Mouse (Mus musculus) granulocyte monocyte progenitor cell, adult 5-6 weeks (primary cell): ENCODE measurements around the gene Tnfrsf1a. TPM values are rescaled to one million over a fixed set of nuclear protein-coding genes. Genes with fewer than 3 reads are reported as not detected.
A peak's percentile ranks its signal among the peaks of the same experiment; 100 is the strongest.
"Not testable (repeated sequence)": the region's sequence is repeated elsewhere in the genome, so short reads cannot be mapped to it uniquely, and the experiment has no call there.

Experiments used
- ATAC-seq: replicated peaks from 2 replicates; pipeline ENCODE4 v1.8.0; 2016; ENCODE audit warnings: mild to moderate bottlenecking, moderate TSS enrichment, inconsistent platforms; ENCODE audit not compliant: poor library complexity, severe bottlenecking
- total RNA-seq, 2 experiments: library from RNA; stranded (forward) in 1 of 2; stranded (reverse) in 1 of 2; fragments of 200-712, 200-1000 nt in 1 of 2; fragments of >200 nt in 1 of 2; fragmentation: Nextera tagmentation in 1 of 2; gene quantifications; 2 replicates each; pipeline ENCODE4 v1.2.3; 2014 to 2017

The Tnfrsf1a gene
- total RNA-seq (2014; fragmentation: Nextera tagmentation) (89.1 and 104 TPM in 2 replicates), total RNA-seq (2017) (54.4 and 88.8 TPM in 2 replicates)

DNA sequence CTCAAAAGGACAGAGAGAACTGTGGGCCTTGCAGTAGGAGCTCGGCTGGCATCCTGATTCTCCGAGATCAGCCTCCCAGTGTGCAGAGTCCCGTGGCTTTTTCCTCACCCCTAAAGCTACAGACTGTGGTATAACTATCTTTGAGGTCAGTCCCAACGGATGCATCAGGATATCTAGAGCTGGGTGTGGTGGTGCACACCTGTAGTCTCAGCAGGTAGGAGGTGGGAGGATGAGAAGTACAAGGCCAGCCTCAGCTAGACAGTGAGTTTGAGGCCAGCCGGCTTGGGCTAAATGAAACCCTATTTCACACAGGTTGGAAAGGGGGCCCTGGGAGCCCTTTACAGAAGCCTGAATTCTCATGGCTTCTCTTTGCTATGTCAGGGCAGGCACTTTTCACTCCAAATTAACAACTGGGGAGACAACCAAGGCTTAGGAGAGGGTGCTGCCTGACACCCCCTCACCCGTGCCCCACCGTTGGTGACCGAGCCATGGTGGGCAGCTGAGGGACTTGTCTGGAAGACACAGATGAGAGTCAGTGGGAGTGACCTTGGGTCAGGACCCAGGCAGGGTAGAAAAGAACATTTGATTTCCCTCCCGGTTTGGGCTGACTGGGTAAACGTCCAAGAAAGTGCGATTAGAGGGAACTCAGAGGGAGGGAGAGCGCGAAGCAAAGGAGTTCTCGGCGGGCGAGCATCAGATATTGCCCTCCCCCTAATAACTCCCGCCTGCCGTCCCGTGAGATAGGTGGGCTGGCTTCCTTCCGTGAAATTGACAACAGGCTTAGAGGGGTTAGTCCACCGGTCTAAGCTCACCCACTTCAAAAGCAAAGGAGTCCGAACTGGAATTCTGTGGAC, at the start of gene Tnfrsf1a:
TSS of gene Tnfrsf1a (plus strand) at position 642 of the 854 bp plus-strand sequence.
- ATAC-seq: peak; percentile 8; the same call in 1 of the 2 replicates

DNA sequence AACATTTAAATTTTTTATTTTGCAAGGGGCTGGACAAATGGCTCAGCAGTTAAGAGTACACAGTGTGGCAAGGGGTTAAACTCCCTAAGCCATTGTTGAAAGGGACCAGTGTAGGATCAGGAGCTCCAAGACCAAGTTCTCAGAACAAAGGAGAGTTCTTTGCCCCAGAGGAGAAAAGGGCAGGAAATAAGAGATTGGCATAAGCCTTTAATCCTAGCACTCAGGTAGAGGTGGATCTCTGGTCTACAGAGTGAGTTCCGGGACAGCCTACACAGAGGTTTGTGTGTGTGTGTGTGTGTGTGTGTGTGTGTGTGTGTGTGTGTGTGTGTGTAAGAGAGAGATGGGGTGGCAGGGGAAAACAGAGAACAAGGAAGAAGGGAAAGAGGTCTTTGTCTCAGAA, 48.2 kb upstream of the Tnfrsf1a start:
- ATAC-seq: no peak

DNA sequence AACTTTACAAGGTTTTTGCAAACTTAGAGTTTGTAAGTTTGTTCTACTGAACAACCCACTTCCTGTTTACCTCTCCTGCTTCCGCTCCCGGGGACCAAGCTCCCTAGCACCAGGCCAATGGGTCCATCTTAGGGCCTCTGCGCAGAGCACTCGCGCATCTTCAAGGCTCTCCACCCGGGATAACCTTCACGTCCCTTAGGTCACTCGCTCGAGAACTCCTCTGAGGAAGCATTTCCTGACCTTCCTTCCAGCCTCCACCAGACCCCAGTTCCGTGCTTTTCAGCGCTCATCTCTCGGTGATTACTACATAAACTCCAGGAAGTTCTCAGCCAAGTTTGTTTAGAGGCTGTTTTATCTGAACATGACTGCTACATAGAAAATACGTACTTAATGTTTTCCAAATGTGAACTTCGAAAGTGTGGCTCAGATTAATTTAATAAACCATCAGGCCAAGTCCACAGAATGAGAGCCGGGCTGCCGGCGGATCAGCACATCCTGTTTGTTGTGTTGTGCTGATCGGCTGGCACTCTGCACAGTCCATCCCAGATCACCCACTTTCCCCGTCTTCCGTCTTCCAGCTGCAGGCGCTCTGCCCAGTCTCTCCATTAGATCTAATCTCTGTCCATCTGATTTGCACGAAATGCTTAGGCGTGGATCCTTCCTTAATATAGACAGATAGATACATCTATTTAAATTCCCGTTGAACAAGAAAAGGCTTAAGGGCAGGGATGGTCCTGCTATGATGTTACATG, 46.8 kb upstream of the Tnfrsf1a start:
- ATAC-seq: peak; percentile 50; the same call in 1 of the 2 replicates

DNA sequence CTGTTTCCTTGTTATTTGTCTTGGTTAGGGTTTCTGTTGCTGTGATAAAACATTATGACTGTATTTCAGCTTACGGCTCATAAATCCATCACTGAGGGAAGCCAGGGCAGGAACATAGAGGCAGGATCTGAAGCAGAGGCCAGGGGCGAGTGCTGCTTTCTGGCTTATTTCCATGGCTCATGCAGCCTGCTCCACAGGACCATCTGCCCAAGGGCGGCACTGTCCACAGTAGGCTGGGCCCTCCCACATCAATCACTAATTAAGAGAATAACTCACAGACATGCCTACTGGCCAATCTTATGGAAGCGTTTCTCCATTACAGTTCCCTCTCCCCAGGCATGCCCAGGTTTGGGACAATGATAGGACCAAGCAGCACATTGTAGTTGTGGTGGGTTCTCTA, 45.9 kb upstream of the Tnfrsf1a start:
- no peak for ATAC-seq

DNA sequence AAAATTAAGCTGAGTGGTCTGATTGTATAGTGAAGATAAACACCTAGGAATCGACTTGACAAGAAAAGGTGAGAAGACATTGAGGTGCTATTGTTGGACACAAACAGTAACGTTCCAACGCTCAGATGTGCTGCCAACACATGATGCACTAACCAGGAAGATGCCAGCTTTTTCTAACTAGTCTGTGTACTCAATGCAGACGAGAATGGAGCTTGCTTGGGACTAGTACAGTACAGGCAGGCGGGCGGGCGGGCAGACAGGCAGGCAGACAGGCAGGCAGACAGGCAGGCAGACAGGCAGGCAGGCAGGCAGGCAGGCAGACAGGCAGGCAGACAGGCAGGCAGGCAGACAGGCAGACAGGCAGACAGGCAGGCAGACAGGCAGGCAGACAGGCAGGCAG, 44.8 kb upstream of the Tnfrsf1a start:
- ATAC-seq: not testable (repeated sequence)

DNA sequence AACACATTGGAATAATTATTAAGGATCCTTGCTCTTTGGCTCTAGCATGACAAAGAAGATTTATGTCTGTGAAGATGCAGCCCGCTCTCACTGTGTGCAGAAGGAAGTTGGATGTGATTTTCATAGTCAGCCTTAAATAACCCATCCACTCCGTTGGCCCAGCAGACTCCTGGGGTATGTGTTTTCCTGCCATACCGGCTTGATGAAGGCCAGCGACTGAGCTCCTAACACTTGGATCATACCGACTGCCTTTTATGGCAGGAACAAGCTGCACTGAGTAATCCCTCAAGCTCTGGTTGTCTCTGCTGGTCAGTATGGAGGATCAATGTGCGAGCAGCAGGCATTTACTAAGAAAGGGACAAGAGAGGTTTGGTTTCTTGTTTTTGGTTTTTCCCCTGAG, 43.7 kb upstream of the Tnfrsf1a start:
- no peak for ATAC-seq

DNA sequence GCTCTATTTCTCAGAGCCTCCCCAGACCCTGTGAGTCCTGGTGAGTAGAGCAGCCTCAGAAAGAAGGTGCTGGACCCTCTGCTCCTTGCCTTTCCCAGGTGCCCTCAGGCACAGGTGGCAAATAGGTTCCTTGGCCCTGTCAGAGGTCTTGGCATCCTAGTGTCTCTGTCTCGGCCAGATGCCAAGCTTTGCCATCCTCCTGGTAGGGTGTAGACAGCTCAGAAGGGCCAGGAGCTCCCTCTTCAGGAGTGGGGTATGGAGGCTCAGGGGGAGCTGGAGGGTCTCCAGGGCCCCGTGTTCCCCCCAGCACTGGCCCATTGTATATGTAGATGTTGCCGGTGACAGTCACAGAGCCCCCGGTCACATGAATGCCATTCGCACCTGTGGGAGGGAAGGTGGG, 42.1 kb upstream of the Tnfrsf1a start:
- ATAC-seq: no peak

DNA sequence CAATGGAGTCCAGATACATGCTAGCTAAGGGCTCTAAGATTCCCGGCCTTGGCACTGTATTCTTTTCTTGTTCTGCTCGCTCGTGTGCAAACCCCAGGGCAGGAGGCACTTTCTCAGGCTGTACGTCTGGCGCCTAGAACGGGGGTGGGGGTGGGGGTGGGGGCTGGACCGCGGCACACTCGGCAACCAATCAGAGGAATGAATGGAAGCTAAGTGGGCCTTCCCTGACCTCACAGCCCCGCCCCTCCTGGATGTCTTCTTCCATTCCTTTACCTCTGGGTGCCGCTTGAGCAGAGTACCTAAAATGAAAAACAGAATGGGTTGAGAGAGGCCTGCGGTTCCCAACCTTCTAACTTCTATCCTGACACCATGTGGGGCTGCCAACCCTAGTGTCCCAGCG, 40.2 kb upstream of the Tnfrsf1a start:
- no peak for ATAC-seq

DNA sequence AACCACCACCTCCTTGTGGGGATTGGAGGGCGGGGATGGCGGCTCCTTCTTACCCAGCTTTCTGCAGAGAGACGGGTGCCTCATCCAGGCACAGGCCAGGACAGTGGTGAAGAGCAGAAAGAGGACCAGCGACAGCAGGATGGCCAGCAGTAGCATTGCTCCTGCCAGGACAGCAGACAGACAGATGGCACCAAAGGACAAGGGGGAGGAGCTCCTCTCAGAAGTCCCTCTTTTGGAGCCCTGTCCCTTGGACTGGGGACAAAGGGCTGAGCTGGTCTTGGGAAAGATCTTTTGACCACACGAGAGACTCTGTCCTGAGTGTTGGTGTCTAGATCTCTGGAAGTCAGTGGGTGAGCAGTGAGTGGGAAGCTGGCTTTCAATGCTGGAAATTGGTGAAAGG, 39.8 kb upstream of the Tnfrsf1a start:
- ATAC-seq: no peak

DNA sequence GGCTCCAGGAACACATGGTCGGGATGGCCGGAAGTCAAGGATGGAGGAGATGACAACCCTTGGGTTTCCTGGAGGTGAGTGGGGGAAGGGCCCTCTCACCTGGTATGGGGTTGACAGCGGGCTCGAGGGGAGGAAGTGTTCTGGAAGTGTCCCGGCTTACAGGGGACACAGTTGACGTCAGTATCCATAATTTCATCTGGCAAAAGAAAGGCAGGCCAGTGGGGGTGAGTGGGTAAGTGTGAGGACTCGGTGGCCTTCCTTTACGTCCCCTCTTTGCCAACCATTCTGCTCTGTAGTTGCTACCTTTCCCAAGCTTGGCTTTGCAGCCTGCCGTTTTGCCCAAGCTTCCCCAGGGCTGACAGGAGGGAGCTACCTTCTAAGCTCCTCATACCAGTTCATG, 37.0 kb upstream of the Tnfrsf1a start:
- ATAC-seq: no peak

DNA sequence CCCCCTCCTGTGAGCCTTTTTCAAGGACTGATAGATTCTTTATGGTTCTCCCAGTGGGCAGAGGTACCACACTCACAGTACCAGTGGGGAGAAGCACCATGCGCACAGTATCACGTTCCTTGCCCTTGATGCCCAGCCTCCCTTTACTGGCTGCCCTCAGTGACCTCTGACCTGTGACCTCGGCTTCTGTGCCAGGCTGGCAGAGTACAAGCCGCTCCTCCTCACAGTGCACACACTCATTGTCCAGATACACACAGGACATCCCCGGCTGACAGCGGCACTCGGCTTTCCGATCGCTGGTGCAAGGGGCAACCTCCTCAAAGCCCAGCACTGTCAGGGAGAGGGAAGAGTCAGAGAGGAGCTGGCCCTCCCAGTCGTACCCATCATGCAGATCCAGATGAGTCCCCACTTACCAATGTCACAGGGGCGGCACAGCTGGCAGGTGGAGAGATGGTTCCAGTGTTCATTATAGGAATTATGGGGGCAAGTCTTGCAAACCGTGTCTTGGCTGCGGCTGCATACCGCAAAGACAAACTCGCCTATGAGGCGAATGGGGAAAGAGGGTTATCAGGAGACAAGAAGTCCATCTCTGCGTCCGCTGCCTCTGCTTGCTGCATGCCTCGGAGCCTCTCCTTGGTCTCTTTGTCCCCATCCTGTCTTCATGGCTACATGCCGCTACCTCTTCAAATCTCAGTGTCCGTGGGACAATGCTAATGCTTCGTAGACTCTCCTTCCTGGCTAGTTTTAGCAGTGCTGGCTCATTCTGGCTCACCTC, 36.4 kb upstream of the Tnfrsf1a start:
- ATAC-seq: no peak; the same call in 1 of the 2 replicates

DNA sequence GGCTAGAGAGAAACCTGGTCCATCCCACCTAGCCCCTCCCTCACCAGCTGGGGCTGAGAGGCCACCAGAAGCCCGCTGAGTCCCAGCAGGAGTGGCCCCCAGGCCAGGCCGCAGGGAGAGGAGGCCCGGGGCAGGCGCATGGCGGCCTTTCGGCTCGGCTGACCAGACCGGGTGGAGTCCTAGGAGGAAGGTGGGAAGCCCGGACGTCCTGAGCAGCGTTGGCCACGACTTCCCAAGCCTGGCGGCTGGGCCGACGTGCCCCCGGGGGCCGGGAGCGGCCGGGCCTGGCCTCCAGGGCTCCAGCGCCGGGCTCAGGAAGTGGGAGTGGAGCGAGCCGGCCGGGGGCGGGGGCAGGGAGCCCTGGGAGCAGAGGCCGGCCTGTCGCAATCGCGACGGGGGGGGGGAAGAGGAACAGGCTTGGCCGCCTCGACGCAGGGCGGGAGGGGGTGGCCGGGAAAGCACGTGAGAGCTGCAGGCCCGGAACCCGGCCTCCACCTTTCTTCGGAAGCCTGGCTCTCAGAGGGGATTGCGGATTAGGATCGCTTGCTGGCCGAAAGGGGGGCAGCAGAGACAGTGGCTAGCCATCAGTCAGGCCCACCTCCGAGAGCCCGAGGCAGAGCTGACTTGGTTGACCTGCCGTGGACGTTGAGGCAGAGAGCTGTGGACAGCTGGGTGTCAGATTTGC, 35.5 kb upstream of the Tnfrsf1a start, which contains the start of gene Ltbr:
TSS of gene Ltbr (minus strand) at position 340 of the 685 bp plus-strand sequence.
- peak; percentile 97 for ATAC-seq

DNA sequence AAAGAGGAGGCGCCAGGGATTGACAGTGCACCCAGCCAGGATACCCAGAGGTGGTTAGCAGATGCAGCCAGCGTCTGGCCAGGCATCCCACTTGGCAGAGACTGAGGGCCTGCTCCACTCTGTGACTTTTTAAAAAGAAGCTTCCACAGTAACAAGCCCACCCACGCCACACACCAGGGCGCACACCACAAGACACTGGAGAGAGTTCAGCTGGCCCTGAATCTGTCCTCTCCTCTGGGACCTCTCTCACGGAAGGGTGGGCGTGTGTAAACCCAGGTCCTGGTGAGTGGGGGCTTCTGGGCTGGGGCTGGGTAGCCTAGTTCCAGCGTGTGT, 35.0 kb upstream of the Tnfrsf1a start:
- peak; percentile 13 for ATAC-seq

DNA sequence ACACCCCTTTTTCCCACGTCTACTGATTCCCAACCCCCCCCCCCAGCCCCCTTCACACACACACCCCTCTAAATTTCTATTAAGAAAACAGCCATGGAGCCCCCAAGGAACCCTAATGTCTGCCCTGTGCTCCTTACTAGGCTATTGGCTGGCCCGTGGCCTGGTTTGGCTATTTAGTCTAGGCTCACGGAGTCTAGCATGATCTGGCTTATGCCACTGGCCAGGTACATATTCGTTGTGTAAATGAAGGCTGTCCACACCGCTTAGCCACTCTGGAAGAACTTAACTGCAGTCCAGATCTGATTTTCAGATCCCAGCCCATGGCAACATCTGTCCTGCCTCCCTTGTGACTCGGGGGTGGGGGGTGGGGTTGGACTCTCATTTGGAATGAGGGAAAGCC, 34.4 kb upstream of the Tnfrsf1a start:
- no peak for ATAC-seq

DNA sequence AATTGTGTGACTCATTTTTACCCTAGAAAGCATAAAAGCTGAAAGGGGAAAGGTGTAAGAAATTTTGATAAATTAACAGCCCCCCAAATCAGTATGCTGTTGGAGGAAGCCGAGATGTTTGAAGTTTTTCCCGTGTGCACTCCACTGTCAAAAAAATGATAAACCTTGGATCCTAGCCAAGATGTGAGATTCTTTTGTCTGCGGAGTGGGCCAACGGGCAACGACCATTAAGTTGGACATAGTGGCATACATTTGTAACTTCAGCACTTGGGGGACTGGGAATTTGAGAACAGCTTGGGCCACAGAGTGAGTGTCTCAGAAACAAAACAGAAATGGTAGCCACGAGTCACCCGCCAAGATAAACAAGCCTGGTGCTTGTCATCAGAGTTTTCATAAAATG, 32.1 kb upstream of the Tnfrsf1a start:
- ATAC-seq: no peak

DNA sequence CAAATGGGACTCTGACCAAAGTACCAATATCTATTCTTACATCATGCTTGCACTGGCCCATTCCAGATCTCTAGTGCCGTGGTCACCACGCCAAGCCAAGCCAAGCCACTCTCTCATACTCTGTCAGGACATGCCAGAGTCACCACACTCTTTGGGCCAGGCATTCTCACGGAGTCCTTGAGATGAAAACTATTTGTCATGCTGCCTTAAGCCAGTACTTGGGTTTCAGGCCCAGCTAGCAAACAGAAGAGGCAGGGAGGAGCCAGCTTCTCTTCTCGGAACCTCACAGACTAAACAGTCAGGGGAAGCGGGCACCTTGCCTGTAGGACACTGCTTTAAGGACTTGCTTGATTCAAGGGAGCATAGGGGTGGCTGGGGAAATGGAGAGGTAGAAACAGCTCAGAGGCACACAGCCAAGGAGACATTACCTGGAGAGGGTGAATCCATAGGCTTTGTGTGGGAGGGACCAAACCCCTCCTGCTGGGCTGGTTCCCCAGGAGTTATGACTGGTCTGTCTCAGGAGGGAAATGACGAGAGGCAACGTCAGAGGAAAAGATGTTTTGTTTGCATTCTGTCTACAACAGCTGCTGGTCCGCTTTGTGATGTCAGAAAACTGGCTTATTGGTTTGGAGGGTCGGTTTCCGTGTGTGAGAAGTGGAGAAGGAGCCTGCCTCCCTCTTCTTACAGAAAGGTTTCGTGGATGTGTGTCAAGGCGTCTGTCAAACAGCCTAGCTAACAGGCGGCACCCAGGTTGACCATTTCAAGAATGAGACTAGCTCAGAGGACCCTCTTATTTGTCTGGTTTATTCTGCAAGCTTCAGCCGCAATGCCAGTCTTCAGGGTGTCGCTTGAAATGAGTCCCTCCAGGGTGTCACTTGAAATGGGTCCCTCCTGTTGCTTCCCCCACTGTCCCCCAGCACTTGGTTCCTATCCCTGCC, 29.9 kb upstream of the Tnfrsf1a start:
- no peak for ATAC-seq

DNA sequence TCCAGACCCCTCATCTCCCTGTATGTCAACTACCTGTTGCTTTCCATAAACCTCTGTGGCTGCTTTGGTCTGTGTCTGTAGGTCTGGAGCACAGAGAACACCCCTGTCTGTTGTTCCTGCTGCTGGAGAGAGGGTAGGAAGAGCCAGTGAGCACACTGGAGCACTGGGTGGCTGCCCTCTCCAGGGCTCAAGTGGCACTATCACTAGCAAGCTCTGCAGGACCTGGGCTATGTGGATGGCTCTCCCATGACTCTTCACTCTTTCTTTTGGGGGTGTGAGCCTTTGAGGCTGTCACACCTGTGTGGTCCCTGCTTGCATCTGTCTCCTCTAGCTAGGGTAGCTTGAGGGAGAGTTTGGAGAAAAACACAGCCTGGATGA, 29.3 kb upstream of the Tnfrsf1a start:
- no peak for ATAC-seq

DNA sequence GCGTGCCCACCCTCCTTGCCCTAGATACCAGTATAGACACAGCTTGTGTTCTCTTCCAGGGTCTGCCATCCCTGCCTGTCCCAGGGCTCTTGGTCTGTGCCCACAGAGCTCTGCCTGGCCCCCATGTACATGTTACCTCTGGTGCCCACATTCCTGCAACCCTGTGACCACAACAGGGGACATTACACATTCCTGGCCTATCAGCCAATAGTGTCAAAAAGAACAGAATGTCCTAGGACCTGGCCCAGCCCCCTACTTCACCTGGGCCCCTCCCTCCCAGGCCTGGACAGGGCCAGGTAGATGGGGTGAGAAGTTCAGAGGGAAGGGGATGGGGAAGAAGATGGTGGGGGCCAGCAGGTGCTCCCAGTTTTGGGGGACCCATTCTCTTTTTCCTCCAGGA, 28.8 kb upstream of the Tnfrsf1a start, which contains the start of gene Scnn1a:
TSS of gene Scnn1a (plus strand) at position 337 of the 400 bp plus-strand sequence.
- ATAC-seq: no peak
